Mouse (Mus musculus) kidney, embryonic 16.5 days (tissue): ENCODE measurements around the gene Upb1. TPM values are rescaled to one million over a fixed set of nuclear protein-coding genes. Genes with fewer than 3 reads are reported as not detected.
"Not testable (repeated sequence)": the region's sequence is repeated elsewhere in the genome, so short reads cannot be mapped to it uniquely, and the experiment has no call there.

Source experiments
- ATAC-seq: fragments of 200-750 bp; cut with Nextera tagmentation; 2 replicates; pipeline ENCODE4 v1.8.0; 2017; ENCODE audit warnings: moderate TSS enrichment; ENCODE audit not compliant: low FRiP score, low TSS enrichment
- H3K27ac ChIP-seq: fragments of 300-500 bp; sonication (generic); 2 replicates; pipeline ENCODE4 v1.5.1; 2014; ENCODE audit warnings: low read length
- H3K27me3 ChIP-seq: fragments of 300-500 bp; sonication (generic); 2 replicates; pipeline ENCODE4 v1.6.1; 2014; ENCODE audit warnings: low read length, control low read depth, mixed read lengths; ENCODE audit not compliant: insufficient read depth
- H3K36me3 ChIP-seq: fragments of 300-500 bp; sonication (generic); 2 replicates; pipeline ENCODE4 v1.6.1; 2014; ENCODE audit warnings: low read length, control low read depth, mixed read lengths; ENCODE audit not compliant: insufficient read depth
- H3K4me1 ChIP-seq: fragments of 300-500 bp; sonication (generic); 2 replicates; pipeline ENCODE4 v1.6.1; 2014; ENCODE audit warnings: low read length, control low read depth, mixed read lengths; ENCODE audit not compliant: insufficient read depth
- H3K4me2 ChIP-seq: fragments of 300-500 bp; sonication (generic); replicated peaks from 2 replicates; pipeline ENCODE4 v1.6.1; 2014; ENCODE audit warnings: low read depth, low read length
- H3K4me3 ChIP-seq: fragments of 300-500 bp; sonication (generic); 2 replicates; pipeline ENCODE4 v1.5.1; 2014; ENCODE audit warnings: mild to moderate bottlenecking, low read length
- H3K9ac ChIP-seq: fragments of 300-500 bp; sonication (generic); replicated peaks from 2 replicates; pipeline ENCODE4 v1.6.1; 2014; ENCODE audit warnings: low read length
- H3K9me3 ChIP-seq: fragments of 300-500 bp; sonication (generic); 2 replicates; pipeline ENCODE4 v1.6.1; 2016; ENCODE audit warnings: low read length, control low read depth
- WGBS: fragments of 180-500 bp; shearing (Covaris S2); extraction: QIAGEN DNeasy Blood & Tissue Kit; methylation state at CpG from one replicate; pipeline ENCODE4 v1.1.7; 2014; 5-methylcytosine and 5-hydroxymethylcytosine counted together
- polyA plus RNA-seq: library from polyadenylated mRNA; unstranded; fragments of >200 nt; fragmentation: Nextera tagmentation; extraction: Ambion mirVana; gene quantifications from 2 replicates; pipeline ENCODE4 v1.2.1, GENCODE M21; 2015

The Upb1 gene
- polyA plus RNA-seq, 1 experiment from 2014 or later: 3.3 TPM

GRCm38 (mm10) chr10:75473411-75473810 lies 72.5 kb downstream of the Upb1 start:
- no peak overlapping the region for H3K4me3 ChIP-seq
- WGBS: 69% methylated on average over 8 of the region's 8 CpGs
- H3K9ac ChIP-seq: no peak overlapping the region
- no peak overlapping the region for H3K27ac ChIP-seq
- no peaks in the 10 kb centered on the region for H3K27me3 ChIP-seq
- ATAC-seq: no peak
- H3K9me3 ChIP-seq: no peaks in the 10 kb centered on the region
- H3K36me3 ChIP-seq: no peaks in the 10 kb centered on the region
- peaks cover 15% of the 10 kb centered on the region for H3K4me1 ChIP-seq
- H3K4me2 ChIP-seq: no peak overlapping the region

- ATAC-seq: no peak
- Histone ChIP-seq H3K27me3 (no peaks in the 10 kb centered on the region), H3K36me3 (no peaks in the 10 kb centered on the region), H3K9ac (no peak overlapping the region), H3K9me3 (no peaks in the 10 kb centered on the region), H3K4me2 (no peak overlapping the region), H3K4me3 (no peak overlapping the region), H3K4me1 (peaks cover 15% of the 10 kb centered on the region), H3K27ac (no peak overlapping the region)
- WGBS: 17% methylated on average over 5 of the region's 5 CpGs
Observed at GRCm38 (mm10) chr10:75474571-75474970, 73.7 kb downstream of the Upb1 start.

DNA sequence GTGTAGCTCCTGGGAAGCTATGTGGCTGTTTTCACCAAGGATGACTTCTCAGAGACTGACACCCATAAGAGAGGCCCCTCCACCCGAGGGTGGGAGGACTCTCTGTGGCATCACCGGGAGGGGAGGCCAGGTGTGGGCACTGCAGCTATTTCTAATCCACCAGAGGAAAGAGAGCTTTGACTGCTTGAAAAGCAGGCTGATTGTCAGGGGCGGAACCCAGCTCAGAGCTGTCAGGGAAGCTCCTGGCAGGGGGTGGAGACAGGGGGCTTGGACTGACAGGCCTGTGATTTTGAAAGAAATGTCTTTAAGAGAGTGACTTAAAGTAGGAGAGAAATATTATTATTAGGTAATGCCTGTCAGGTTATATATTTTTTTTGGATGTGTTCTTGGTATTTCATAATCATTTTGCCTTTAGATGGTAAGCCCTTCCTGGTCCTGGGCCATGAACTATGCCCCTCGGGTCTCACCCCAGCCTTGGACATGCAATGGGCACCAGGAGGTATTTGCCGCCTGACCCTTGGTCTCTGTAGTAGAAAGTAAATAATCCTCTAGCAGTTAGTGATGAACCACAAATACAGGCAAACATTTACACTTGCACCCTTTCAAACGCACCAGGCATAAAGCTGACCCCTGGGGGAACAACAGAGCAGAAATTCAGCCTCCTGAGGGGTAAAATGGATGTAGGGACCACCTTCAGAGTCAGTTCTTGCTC lies 74.4 kb downstream of the Upb1 start:
- not testable (repeated sequence) for H3K4me3 ChIP-seq, H3K9me3 ChIP-seq, H3K4me2 ChIP-seq, H3K36me3 ChIP-seq, H3K27ac ChIP-seq, H3K27me3 ChIP-seq, H3K9ac ChIP-seq
- WGBS: 36% methylated on average over 4 of the region's 6 CpGs
- peaks cover 15% of the 10 kb centered on the region for H3K4me1 ChIP-seq
- ATAC-seq: 0 out of 2 replicates have a peak, but pooled peaks have one; percentile 19

- Histone ChIP-seq H3K4me2 (no peak overlapping the region), H3K27ac (peak overlapping the region; percentile 31; the same call in 1 of the 2 replicates), H3K27me3 (no peaks in the 10 kb centered on the region), H3K36me3 (no peaks in the 10 kb centered on the region), H3K9ac (no peak overlapping the region), H3K4me3 (no peak overlapping the region), H3K4me1 (peaks cover 15% of the 10 kb centered on the region), H3K9me3 (no peaks in the 10 kb centered on the region)
- ATAC-seq: no peak
- WGBS: 48% methylated on average over 9 of the region's 9 CpGs
Observed at GRCm38 (mm10) chr10:75477034-75477433, 76.1 kb downstream of the Upb1 start.

GRCm38 (mm10) chr10:75479955-75480354 lies 79.0 kb downstream of the Upb1 start:
- Histone ChIP-seq H3K27ac (no peak overlapping the region), H3K4me2 (no peak overlapping the region), H3K36me3 (no peaks in the 10 kb centered on the region), H3K27me3 (no peaks in the 10 kb centered on the region), H3K4me1 (peaks cover 9% of the 10 kb centered on the region), H3K9me3 (no peaks in the 10 kb centered on the region), H3K9ac (no peak overlapping the region), H3K4me3 (no peak overlapping the region)
- no peak for ATAC-seq
- 88% methylated on average over 2 of the region's 2 CpGs for WGBS

- Histone ChIP-seq H3K9me3 (no peaks in the 10 kb centered on the region), H3K4me2 (no peak overlapping the region), H3K4me3 (no peak overlapping the region), H3K4me1 (peaks cover 12% of the 10 kb centered on the region; the same call in 1 of the 2 replicates), H3K27me3 (no peaks in the 10 kb centered on the region), H3K9ac (no peak overlapping the region), H3K27ac (no peak overlapping the region), H3K36me3 (no peaks in the 10 kb centered on the region)
- 76% methylated on average over 4 of the region's 4 CpGs for WGBS
- no peak for ATAC-seq
Observed at GRCm38 (mm10) chr10:75481703-75482102, 80.8 kb downstream of the Upb1 start.

DNA sequence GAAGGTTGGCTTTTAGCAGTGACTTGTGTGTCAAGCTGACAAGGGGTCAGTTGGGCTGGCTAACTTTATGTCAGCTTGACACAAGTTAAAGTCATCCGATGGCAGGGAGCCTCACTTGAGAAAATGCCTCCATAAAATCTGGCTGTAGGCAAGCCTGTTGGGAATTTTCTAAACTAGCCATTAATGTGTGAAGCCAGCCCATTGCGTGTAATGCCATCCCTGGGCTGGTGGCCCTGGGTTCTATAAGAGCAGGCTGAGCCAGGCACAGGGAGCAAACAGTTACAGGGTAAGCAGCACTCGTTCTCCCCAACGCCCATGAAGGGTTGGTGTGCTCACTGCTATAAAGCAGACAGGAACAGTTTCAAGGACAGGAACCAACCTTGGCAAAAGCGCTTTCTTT lies 81.4 kb downstream of the Upb1 start:
- Histone ChIP-seq H3K27me3 (no peaks in the 10 kb centered on the region), H3K9ac (no peak overlapping the region), H3K4me1 (peaks cover 6% of the 10 kb centered on the region; the same call in 1 of the 2 replicates), H3K9me3 (no peaks in the 10 kb centered on the region), H3K27ac (no peak overlapping the region), H3K4me3 (no peak overlapping the region), H3K36me3 (no peaks in the 10 kb centered on the region), H3K4me2 (no peak overlapping the region)
- WGBS: 69% methylated on average over 5 of the region's 5 CpGs
- no peak for ATAC-seq

- H3K27ac ChIP-seq: no peak overlapping the region
- ATAC-seq: no peak
- WGBS: 84% methylated on average over 11 of the region's 11 CpGs
Observed at GRCm38 (mm10) chr10:75482919-75483483, 82.1 kb downstream of the Upb1 start.

GRCm38 (mm10) chr10:75484066-75484465 lies 83.2 kb downstream of the Upb1 start:
- Histone ChIP-seq H3K4me1 (peaks cover 5% of the 10 kb centered on the region; the same call in 1 of the 2 replicates), H3K27me3 (no peaks in the 10 kb centered on the region), H3K9ac (no peak overlapping the region), H3K9me3 (no peaks in the 10 kb centered on the region), H3K4me2 (no peak overlapping the region), H3K36me3 (no peaks in the 10 kb centered on the region), H3K27ac (no peak overlapping the region), H3K4me3 (no peak overlapping the region)
- 88% methylated on average over 6 of the region's 6 CpGs for WGBS
- no peak for ATAC-seq

More at GRCm38 (mm10) chr10:75482919-75483483, 82.1 kb downstream of the Upb1 start:
- Histone ChIP-seq H3K27me3 (no peaks in the 10 kb centered on the region), H3K9me3 (no peaks in the 10 kb centered on the region), H3K4me1 (peaks cover 5% of the 10 kb centered on the region; the same call in 1 of the 2 replicates), H3K9ac (no peak overlapping the region), H3K36me3 (no peaks in the 10 kb centered on the region), H3K4me2 (no peak overlapping the region), H3K4me3 (no peak overlapping the region)

DNA sequence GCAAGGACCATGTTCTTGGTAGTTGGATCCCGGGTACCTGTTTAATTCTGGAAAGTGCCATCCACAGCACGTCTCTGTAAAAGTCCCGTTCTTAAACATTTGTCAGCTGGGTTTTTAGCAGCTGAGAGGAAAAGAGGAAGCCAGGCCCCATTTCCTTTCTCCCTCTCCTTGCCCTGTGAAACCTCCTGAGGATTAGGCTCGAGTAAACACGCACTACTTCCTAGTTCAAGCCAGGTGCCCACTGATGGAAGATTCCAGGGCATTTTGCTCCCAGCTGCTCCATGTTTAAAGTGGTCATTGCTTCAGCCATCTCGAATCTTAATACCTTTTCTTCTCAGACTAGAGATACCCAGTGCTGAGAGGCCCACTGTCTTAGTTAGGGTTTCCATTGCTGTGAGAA lies 83.9 kb downstream of the Upb1 start:
- 56% methylated on average over 6 of the region's 6 CpGs for WGBS
- Histone ChIP-seq H3K4me2 (no peak overlapping the region), H3K4me3 (no peak overlapping the region), H3K27me3 (no peaks in the 10 kb centered on the region), H3K36me3 (no peaks in the 10 kb centered on the region), H3K9ac (no peak overlapping the region), H3K9me3 (no peaks in the 10 kb centered on the region), H3K4me1 (peaks cover 5% of the 10 kb centered on the region; the same call in 1 of the 2 replicates), H3K27ac (no peak overlapping the region)
- ATAC-seq: no peak
